Mouse (Mus musculus) liver, adult 2 months (tissue): Measurements from ENCODE around the gene Stk38l. TPM values are rescaled to one million over a fixed set of nuclear protein-coding genes. Genes with fewer than 3 reads are reported as not detected.

ENCODE experiments used
- DNase-seq: peaks from one replicate; pipeline ENCODE4 v3.0.0-alpha.2; 2011; ENCODE audit warnings: low read depth, low spot score; ENCODE audit errors: extremely low read depth
- H3K27ac ChIP-seq: fragments of 200-500 bp; replicated peaks from 2 replicates; pipeline ENCODE4 v1.5.1; 2012; ENCODE audit warnings: low read depth, mild to moderate bottlenecking, control low read depth, inconsistent platforms, low read length; ENCODE audit not compliant: insufficient read depth
- H3K27me3 ChIP-seq: fragments of 200-500 bp; 2 replicates; pipeline ENCODE4 v1.6.1; 2012; ENCODE audit warnings: mild to moderate bottlenecking, moderate library complexity, low read length, inconsistent platforms; ENCODE audit not compliant: control insufficient read depth, insufficient read depth
- H3K36me3 ChIP-seq: fragments of 200-500 bp; 2 replicates; pipeline ENCODE4 v1.6.1; 2012; ENCODE audit warnings: low read length, inconsistent platforms; ENCODE audit not compliant: control insufficient read depth, insufficient read depth
- H3K4me1 ChIP-seq: fragments of 200-500 bp; 2 replicates; pipeline ENCODE4 v1.6.1; 2011; ENCODE audit warnings: low read length; ENCODE audit not compliant: control insufficient read depth, insufficient read depth
- H3K4me3 ChIP-seq: fragments of 200-500 bp; 2 replicates; pipeline ENCODE4 v1.5.1; 2011; ENCODE audit warnings: low read depth, mild to moderate bottlenecking, control low read depth, low read length, moderate library complexity; ENCODE audit not compliant: insufficient read depth
- H3K79me2 ChIP-seq: fragments of 200-500 bp; 2 replicates; pipeline ENCODE4 v1.6.1; 2012; ENCODE audit warnings: inconsistent platforms, mild to moderate bottlenecking, low read length, moderate library complexity; ENCODE audit not compliant: control insufficient read depth, insufficient read depth
- H3K9ac ChIP-seq: fragments of 200-500 bp; 2 replicates; pipeline ENCODE4 v1.6.1; 2012; ENCODE audit warnings: low read depth, mild to moderate bottlenecking, control low read depth, inconsistent platforms, low read length
- CTCF ChIP-seq: fragments of 200-500 bp; IDR thresholded peaks from 2 replicates; pipeline ENCODE4 v1.5.1; 2011; ENCODE audit warnings: low read depth, low read length, control low read depth
- POLR2A ChIP-seq: fragments of 200-500 bp; IDR thresholded peaks from 2 replicates; pipeline ENCODE4 v1.6.1; 2011; ENCODE audit warnings: low read length, control low read depth; ENCODE audit not compliant: insufficient read depth; ENCODE audit errors: extremely low read depth
- WGBS: fragments of 180-500 bp; shearing (Covaris S2); methylation state at CpG from one replicate; pipeline ENCODE4 v1.1.7; 2018; 5-methylcytosine and 5-hydroxymethylcytosine counted together
- polyA plus RNA-seq: library from polyadenylated mRNA; depleted of rRNA; stranded (reverse); fragments of >200 nt; gene quantifications from 2 replicates; pipeline ENCODE4 v1.2.3, GENCODE M21; 2012; rRNA removed
- total RNA-seq: library from RNA; depleted of rRNA; stranded (reverse); fragments of >200 nt; gene quantifications from 2 replicates; pipeline ENCODE4 v1.2.3, GENCODE M21; 2014; rRNA removed

Stk38l gene
- total RNA-seq: 8.3 and 10.4 TPM in 2 replicates
- 2.4 and 3.5 TPM in 2 replicates for polyA plus RNA-seq

- H3K27me3 ChIP-seq: no peaks in the 10 kb centered on the region
- DNase-seq: peak; percentile 64
- WGBS: 2% methylated on average over 66 of the region's 87 CpGs
- peaks cover 2% of the 10 kb centered on the region; the same call in 1 of the 2 replicates for H3K36me3 ChIP-seq
- peak; percentile 69 for TF ChIP-seq POLR2A
- TF ChIP-seq CTCF: 0 out of 2 replicates have a peak, but pooled peaks have one; percentile 13
- peaks cover 6% of the 10 kb centered on the region for H3K79me2 ChIP-seq
- peak within 1 kb of the TSS; percentile 83 for H3K27ac ChIP-seq
- peaks cover 2% of the 10 kb centered on the region; the same call in 1 of the 2 replicates for H3K4me1 ChIP-seq
- peak within 1 kb of the TSS; percentile 96 for H3K9ac ChIP-seq
- H3K4me3 ChIP-seq: peak within 1 kb of the TSS; percentile 81
Measured at GRCm38 (mm10) chr6:146724581-146725383, at the start of gene Stk38l. TSS of gene Stk38l (plus strand) at chr6:146724995.

GRCm38 (mm10) chr6:146676904-146677303, 47.9 kb upstream of the Stk38l start:
- no peaks in the 10 kb centered on the region for H3K79me2 ChIP-seq
- DNase-seq: no peak
- H3K27ac ChIP-seq: no peak overlapping the region
- H3K4me3 ChIP-seq: no peak overlapping the region
- no peak overlapping the region for H3K9ac ChIP-seq
- no peaks in the 10 kb centered on the region for H3K27me3 ChIP-seq
- WGBS: 83% methylated on average over 10 of the region's 10 CpGs
- H3K36me3 ChIP-seq: no peaks in the 10 kb centered on the region
- no peaks in the 10 kb centered on the region for H3K4me1 ChIP-seq
- no peak for TF ChIP-seq CTCF

- TF ChIP-seq POLR2A (no peak), CTCF (no peak)
- WGBS: 75% methylated on average over 10 of the region's 10 CpGs
Measured at GRCm38 (mm10) chr6:146678136-146679070, 46.4 kb upstream of the Stk38l start.

GRCm38 (mm10) chr6:146683881-146684280, 40.9 kb upstream of the Stk38l start:
- Histone ChIP-seq H3K27ac (no peak overlapping the region), H3K4me3 (no peak overlapping the region), H3K27me3 (no peaks in the 10 kb centered on the region), H3K4me1 (no peaks in the 10 kb centered on the region), H3K36me3 (no peaks in the 10 kb centered on the region), H3K79me2 (no peaks in the 10 kb centered on the region), H3K9ac (no peak overlapping the region)
- no peak for DNase-seq
- 88% methylated on average over 4 of the region's 4 CpGs for WGBS
- TF ChIP-seq POLR2A (no peak), CTCF (no peak)

More at GRCm38 (mm10) chr6:146678136-146679070, 46.4 kb upstream of the Stk38l start:
- Histone ChIP-seq H3K36me3 (no peaks in the 10 kb centered on the region), H3K79me2 (no peaks in the 10 kb centered on the region), H3K27ac (no peak overlapping the region), H3K4me3 (no peak overlapping the region), H3K4me1 (no peaks in the 10 kb centered on the region), H3K27me3 (no peaks in the 10 kb centered on the region), H3K9ac (no peak overlapping the region)
- no peak for DNase-seq

- Histone ChIP-seq H3K9ac (no peak overlapping the region), H3K36me3 (no peaks in the 10 kb centered on the region), H3K4me3 (no peak overlapping the region), H3K79me2 (no peaks in the 10 kb centered on the region), H3K27me3 (no peaks in the 10 kb centered on the region), H3K27ac (no peak overlapping the region), H3K4me1 (no peaks in the 10 kb centered on the region)
- peak; percentile 62 for TF ChIP-seq CTCF
- TF ChIP-seq POLR2A: no peak
- peak; percentile 74 for DNase-seq
- WGBS: 50% methylated on average over 17 of the region's 17 CpGs
Measured at GRCm38 (mm10) chr6:146685781-146686308, 39.0 kb upstream of the Stk38l start.
